Comparison of ENCODE assay signal across 10 mouse cellular contexts in the genomic region with DNA sequence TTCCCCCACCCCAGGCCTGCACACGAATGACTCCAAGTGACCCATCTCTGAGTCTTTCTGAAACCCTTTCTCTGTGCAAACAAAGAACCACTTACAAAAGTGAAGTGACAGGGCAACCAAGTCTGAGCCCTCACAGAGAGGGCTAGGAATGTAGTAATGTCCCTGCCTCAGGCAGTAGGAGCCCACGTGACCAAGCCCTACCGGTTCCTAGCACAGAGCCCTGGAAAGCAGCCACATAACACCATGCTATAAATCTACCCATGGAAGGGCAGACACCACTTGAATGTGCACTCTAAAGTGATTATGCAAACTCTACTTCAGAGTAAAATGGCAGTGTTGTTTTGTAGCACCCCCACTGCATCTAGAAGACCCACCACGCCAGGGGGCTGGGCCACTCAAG. TPM values are rescaled to one million over a fixed set of nuclear protein-coding genes. Genes with fewer than 3 reads are reported as not detected.
A peak's percentile ranks its signal among the peaks of the same experiment; 100 is the strongest.
DNase-seq lines count a peak whose midpoint lies in the region; ATAC-seq and TF ChIP-seq lines count a peak whose summit lies in the region.
"Had no signal": no experiment of that assay in that cellular context is flagged by ENCODE, and none has a peak within 500 bp of the region (broad histone marks: within the 10 kb centered on the region; RNA-seq: fewer than 3 reads in every experiment).

No protein-coding gene starts in this region.

- no peak overlapping the region for H3K9ac ChIP-seq in lung, embryonic 14.5 days
- H3K9ac ChIP-seq: forebrain, embryonic 13.5 days; stomach, embryonic 15.5 days had no signal

- no peak overlapping the region for H3K4me3 ChIP-seq in lung, embryonic 14.5 days (ENCODE audit: low read depth, low read length)
- H3K4me3 ChIP-seq in forebrain, embryonic 10.5 days = no peak overlapping the region; the same call in 1 of the 2 replicates
- H3K4me3 ChIP-seq: forebrain, embryonic 13.5 days; stomach, embryonic 15.5 days had no signal

- no peak overlapping the region for H3K4me2 ChIP-seq in lung, embryonic 14.5 days
- H3K4me2 ChIP-seq: forebrain, embryonic 13.5 days; stomach, embryonic 15.5 days had no signal

- no peaks in the 10 kb centered on the region for H3K9me3 ChIP-seq in lung, embryonic 14.5 days (ENCODE audit: low read depth, low read length)
- no peaks in the 10 kb centered on the region for H3K9me3 ChIP-seq in forebrain, embryonic 10.5 days
- H3K9me3 ChIP-seq: forebrain, embryonic 13.5 days; stomach, embryonic 15.5 days had no signal

- peak overlapping the region; percentile 48; the same call in 1 of the 2 replicates for H3K27ac ChIP-seq in lung, embryonic 14.5 days (ENCODE audit: low read depth)
- no peak overlapping the region for H3K27ac ChIP-seq in forebrain, embryonic 10.5 days
- H3K27ac ChIP-seq: forebrain, embryonic 13.5 days; stomach, embryonic 15.5 days had no signal

- DNase-seq in embryo, embryonic 10 days (ENCODE audit: low spot score) = peak; percentile 21
- DNase-seq in embryo, embryonic 9.5 days (ENCODE audit: extremely low spot score) = no peak
- peak; percentile 22 for DNase-seq in Muller cell, postnatal 12 days (ENCODE audit: inconsistent ontology term)
- peak; percentile 34 for DNase-seq in kidney, adult 18-20 months
- DNase-seq in lung, embryonic 14.5 days = peak; percentile 65
- DNase-seq in thymus, postnatal 14 days = no peak
- DNase-seq in forebrain, embryonic 10.5 days (ENCODE audit: extremely low spot score, low spot score) = no peak
- DNase-seq in thymus, adult 18-20 months = no peak

- H3K36me3 ChIP-seq in lung, embryonic 14.5 days (ENCODE audit: insufficient read depth) = peaks cover 48% of the 10 kb centered on the region; the same call in 1 of the 2 replicates
- H3K36me3 ChIP-seq in forebrain, embryonic 10.5 days (replicated peaks) = peaks cover 94% of the 10 kb centered on the region

- H3K27me3 ChIP-seq in lung, embryonic 14.5 days (ENCODE audit: insufficient read depth, low read length) = no peaks in the 10 kb centered on the region
- H3K27me3 ChIP-seq in forebrain, embryonic 10.5 days (ENCODE audit: poor library complexity, severe bottlenecking) = no peaks in the 10 kb centered on the region
- H3K27me3 ChIP-seq: forebrain, embryonic 13.5 days; stomach, embryonic 15.5 days had no signal

- H3K4me1 ChIP-seq in lung, embryonic 14.5 days (ENCODE audit: insufficient read depth) = no peaks in the 10 kb centered on the region
- H3K4me1 ChIP-seq in forebrain, embryonic 10.5 days = no peaks in the 10 kb centered on the region
- H3K4me1 ChIP-seq: forebrain, embryonic 13.5 days; stomach, embryonic 15.5 days had no signal

- peak; percentile 89 for ATAC-seq in lung, embryonic 14.5 days (ENCODE audit: insufficient read depth)
- ATAC-seq: forebrain, embryonic 13.5 days had no signal

- WGBS in lung, embryonic 14.5 days = 50% methylated on average over 4 of the region's 4 CpGs
- WGBS in forebrain, embryonic 10.5 days = 71% methylated on average over 4 of the region's 4 CpGs

- TF ChIP-seq CTCF in lung, embryonic 14.5 days (IDR thresholded peaks at IDR 0.05; ENCODE audit: low read depth) = no peak

RNA-seq across cellular contexts. Expression of a gene that starts 12.9 kb away (rescaled TPM):
- 94.0 and 98.5 TPM in 2 replicates for polyA plus RNA-seq in lung, embryonic 14.5 days (2014; fragmentation: Nextera tagmentation; extraction: Ambion mirVana)
- 135 and 137 TPM in 2 replicates for polyA plus RNA-seq in forebrain, embryonic 10.5 days (2016; fragmentation: Nextera tagmentation; extraction: Ambion mirVana)

RNA-seq across cellular contexts. Expression of a gene that starts 13.1 kb away (rescaled TPM):
- 7.6 and 7.8 TPM in 2 replicates for polyA plus RNA-seq in lung, embryonic 14.5 days (2014; fragmentation: Nextera tagmentation; extraction: Ambion mirVana)
- 8.0 and 9.2 TPM in 2 replicates for polyA plus RNA-seq in forebrain, embryonic 10.5 days (2016; fragmentation: Nextera tagmentation; extraction: Ambion mirVana)

RNA-seq across cellular contexts. Expression of a gene that starts 18.4 kb away (rescaled TPM):
- polyA plus RNA-seq in lung, embryonic 14.5 days (2014; fragmentation: Nextera tagmentation; extraction: Ambion mirVana) = 1.4 and 1.6 TPM in 2 replicates
- polyA plus RNA-seq in forebrain, embryonic 10.5 days (2016; fragmentation: Nextera tagmentation; extraction: Ambion mirVana) = 2.2 TPM in 2 replicates

RNA-seq across cellular contexts. Expression of a gene that starts 40.7 kb away (rescaled TPM):
- polyA plus RNA-seq in lung, embryonic 14.5 days (2014; fragmentation: Nextera tagmentation; extraction: Ambion mirVana) = 1.0 and 1.3 TPM in 2 replicates
- polyA plus RNA-seq in forebrain, embryonic 10.5 days (2016; fragmentation: Nextera tagmentation; extraction: Ambion mirVana) = 1.6 and 2.1 TPM in 2 replicates

RNA-seq across cellular contexts. Expression of a gene that starts 53.1 kb away (rescaled TPM):
- polyA plus RNA-seq in lung, embryonic 14.5 days (2014; fragmentation: Nextera tagmentation; extraction: Ambion mirVana) = not detected in 2 replicates
- 0.11 and 0.20 TPM in 2 replicates for polyA plus RNA-seq in forebrain, embryonic 10.5 days (2016; fragmentation: Nextera tagmentation; extraction: Ambion mirVana)

Comparison
In these comparisons a context has a peak if more than half of its experiments do, and no peak if none do; other contexts are left out.
1. DNase-seq: peak in embryo, embryonic 10 days (single experiment), Muller cell, postnatal 12 days (single experiment), kidney, adult 18-20 months (single experiment) and lung, embryonic 14.5 days (single experiment); none in embryo, embryonic 9.5 days (single experiment), thymus, postnatal 14 days (single experiment), forebrain, embryonic 10.5 days (single experiment) and thymus, adult 18-20 months (0 of 2).